Mouse (Mus musculus) spleen, postnatal 10 days (tissue): Measurements from ENCODE around the gene Stat5b.

Experiments
- DNase-seq, 2 experiments: peaks; one replicate each; pipeline ENCODE4 v3.0.0; 2021 to 2022; ENCODE audit warnings: low spot score in 2 of 2

The Stat5b gene

DNA sequence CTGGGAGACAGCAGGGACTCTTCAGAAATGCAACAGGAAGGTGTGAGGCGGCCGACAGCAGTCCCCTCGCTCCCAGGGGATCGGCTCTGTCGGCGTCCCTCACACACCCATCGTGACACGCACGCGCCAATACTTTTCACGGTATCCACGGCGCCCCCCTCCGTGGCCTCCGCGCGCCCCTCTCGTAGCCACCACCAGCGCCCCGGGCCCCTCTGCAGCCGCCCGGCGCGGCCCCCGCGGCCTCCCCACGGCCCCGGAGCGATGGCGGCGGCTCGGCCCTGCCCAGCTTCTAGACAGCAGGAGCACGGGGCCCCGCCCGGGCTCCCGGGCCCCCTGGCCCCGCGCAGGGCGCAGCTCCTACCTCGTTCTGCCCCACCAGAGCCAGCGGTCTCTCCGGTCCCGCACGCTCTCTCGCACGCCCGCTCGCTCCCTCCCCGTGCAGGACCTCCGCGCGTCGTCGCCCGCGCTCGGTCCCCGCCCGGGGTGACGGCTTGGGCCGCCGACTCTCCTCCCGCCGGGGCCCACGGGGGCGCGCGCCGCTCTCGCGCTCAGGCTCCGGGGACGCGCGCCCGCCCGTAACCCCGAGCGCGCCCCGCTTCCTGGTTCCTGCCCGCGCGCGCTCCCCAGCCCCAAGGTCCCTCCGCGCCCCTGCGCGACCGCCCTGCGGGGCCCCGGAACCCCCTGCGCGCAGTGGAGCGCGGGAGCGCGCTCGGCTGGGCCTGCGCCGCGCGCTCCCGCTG is at the start of gene Stat5b:
Stat5b (minus strand) TSS at position 687 of the 740 bp plus-strand sequence.
- peak; percentile 82 to 87 for DNase-seq

DNA sequence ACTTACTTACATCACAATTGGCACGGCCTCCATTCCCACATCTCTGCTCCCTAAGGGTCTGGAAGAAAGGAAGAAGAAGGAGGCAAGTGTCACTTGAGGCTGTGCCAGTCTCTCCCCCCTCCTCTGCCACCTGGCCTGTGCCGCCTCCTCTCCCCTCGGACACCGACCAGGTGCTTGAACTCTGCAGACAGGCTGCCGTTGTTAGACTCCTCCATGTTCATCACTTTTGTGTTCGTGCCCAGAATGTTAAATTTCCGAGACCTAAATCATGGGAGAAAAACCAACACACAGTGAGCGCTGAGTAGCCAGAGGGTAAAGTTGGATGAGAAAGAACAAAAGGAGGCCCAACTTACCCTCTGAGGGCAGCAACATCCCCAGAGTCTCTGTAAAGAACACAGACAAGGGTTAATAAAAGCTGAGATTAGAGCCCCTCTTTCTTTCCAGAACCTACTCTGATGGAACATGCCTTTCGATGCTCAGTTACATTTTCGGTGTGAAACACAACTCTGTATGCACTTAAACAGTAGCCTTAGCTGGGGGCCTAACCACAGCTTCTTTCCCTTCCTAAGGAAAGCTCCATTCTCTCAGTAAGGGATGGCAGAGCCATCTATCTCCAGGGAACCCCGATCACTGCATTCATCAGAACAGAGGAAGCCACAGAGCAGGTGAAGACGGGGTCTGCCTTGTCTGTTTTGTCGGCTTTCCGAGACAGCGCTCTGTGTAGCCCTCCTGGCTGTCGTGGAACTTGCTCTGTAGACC is 48.1 kb upstream of the Stat5b start:
- no peak for DNase-seq

DNA sequence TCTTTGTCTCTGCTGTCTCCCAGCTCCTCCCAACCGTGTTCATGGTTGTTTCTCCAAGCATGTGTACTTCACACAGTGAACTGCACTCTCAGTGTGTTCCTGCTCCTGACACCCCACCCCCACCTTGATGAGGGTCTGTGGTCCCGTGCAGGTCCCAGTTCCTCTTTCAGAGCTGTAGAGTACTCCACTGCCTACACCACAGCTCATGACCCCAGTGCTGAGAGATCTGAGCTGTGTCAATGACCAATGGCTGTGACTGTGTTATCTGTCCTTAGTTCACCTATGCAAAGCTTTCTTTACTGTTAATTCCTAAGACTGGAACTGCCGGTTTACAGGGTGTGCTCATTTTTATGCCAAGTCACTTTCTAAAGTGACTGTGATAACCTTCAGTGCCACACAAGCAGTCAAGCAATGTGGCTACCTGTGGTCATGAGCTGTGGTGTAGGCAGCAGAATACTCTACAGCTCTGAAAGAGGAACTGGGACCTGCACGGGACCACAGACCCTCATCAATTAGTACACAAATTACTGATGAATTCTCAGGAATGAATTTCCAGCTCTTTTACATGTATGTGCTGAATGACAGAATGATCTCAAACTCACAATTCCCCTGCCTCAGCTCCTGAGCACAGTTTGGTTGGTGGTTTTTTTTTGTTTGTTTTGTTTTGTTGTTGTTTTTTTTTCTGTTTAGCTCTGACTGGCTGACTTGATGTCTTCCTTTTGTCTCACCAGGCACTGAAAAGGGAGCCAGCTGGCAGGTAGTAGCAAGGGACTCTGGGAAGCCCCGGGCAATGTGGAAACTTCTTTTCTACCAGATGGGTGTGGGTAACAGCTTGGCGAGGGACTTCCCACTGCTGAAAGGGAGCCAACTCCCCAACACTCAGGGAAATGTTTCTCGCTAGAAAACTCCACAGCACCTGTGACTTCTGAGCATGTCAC is 47.0 kb upstream of the Stat5b start:
- DNase-seq, result no peak

DNA sequence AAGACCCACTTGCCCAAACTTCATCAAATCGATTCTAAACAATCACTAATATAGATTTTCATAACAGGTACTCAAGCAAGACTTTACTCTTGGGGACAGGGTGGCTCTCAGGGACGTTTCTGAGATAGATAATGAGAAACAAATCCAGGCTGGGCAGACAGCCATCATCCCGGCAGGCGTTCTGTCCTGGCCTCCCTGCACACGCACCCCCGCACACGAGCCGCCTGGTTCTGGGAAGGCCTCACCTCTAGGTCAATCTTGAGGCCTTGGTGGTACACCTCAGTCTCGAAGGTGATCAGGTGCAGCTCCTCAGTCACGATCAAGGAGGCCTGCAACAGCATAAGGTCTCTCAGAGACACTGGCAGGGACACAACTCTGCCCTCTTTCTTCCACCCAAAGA is 45.6 kb upstream of the Stat5b start:
- DNase-seq, result no peak

DNA sequence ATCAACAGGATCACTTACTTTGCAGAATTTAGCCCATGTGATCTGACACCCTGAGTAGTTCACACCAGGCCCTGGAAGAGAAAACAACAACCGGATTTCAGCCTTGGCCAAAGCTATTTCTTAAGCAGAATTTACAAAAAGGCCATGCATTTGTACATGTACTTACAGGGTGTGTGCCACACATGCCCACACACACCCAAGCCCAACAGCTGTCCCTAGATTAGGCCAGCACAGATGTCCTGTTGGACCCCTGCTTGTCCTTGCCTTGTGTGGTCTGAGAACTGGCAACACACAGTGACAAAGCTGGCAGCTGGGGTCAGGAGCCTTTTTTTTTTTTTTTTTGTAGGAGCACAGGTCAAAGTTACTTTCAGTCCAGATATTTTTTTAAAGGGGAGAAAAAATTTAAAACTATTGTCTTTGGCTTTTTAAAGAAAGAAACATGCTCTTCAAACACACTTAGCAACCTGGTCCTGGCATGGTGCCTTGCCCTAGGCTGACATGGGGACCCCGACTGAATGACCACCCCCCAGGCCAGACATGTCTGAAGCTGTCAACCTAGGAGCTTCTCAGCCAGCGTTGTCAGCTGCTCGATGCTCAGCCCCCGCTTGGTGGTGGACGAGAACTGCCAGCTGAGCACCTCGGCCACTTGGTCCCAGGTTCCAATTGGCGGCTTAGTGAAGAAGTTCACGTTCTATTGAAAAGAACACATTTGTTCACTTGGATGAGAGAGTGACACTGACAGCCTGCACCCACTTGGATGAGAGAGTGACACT is 43.8 kb upstream of the Stat5b start:
- no peak for DNase-seq

DNA sequence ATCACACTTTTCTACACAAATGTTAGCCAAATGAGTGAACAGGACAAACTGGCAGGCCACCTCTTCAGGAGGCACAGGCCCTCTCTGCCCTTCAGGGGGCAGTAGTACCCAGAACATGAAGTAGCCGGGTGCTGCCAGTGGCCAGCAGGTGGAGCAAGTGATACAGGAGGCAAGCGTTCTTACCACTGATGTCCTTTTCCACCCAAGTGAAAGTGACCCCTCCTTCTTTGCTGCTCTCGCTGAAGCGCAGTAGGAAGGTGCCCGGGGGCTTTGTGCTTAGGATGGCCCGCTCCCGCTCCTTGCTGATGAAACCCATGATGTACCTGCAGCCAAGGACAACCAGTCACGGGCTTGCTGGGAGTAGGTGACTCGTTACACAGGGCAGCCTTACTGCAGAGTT is 43.0 kb upstream of the Stat5b start:
- DNase-seq, result peak; percentile 82 to 94

DNA sequence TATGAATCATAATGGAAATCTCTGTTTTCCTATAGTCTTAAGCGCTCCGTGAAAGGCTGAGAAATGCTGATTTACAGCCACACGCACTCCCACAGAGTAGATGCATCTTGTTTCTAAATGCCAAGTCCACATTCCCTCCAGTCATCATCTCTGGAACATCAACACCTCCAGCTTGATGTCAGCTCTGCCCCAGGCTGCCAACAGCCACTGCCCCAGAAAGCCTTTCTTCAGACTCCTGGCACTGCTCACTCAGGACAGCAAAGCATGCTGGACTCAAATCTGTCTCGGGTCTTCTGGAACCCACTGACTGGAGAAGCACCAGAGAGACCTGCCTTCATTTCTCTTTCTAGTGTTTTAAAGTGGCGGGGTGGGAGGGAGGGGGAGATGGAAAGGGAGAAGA is 41.9 kb upstream of the Stat5b start:
- DNase-seq, result no peak

DNA sequence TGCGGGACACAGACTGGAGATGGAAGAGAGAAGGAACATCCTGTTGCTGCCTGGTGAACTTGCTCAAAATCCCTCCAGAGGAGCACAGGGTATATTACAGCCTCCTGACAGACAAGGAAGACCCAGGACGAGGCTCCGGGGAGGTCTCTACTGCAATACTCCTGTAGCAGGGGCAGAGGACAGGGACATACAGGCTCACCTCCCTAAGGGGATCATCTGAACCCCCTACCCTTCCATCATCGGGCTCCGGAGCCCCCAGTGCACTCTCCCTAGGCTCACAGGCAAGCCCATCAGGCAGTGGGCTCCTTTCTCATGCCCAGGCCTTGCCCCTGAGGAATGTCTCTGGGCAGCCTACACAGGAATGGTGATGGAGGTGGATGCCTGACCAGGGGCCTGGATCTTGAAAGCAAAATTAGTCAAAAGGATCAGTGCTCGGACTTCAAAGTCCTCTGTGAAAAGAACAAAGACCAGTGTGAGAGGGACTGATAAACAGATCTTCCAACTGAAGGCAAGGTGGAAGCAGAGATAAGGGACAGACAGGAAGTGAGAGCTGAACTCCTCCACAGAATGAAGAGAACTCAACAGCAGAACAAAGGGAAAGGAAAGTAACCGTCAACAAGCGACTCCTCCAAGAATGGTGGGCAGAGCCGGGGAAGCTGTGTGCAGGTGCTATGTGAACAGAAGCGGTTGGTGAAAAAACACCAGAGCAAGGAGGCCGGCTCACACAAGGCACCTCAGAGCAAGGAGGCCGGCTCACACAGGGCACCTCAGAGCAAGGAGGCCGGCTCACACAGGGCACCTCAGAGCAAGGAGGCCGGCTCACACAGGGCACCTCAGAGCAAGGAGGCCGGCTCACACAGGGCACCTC is 41.0 kb upstream of the Stat5b start:
- peak; percentile 37 to 42 for DNase-seq

DNA sequence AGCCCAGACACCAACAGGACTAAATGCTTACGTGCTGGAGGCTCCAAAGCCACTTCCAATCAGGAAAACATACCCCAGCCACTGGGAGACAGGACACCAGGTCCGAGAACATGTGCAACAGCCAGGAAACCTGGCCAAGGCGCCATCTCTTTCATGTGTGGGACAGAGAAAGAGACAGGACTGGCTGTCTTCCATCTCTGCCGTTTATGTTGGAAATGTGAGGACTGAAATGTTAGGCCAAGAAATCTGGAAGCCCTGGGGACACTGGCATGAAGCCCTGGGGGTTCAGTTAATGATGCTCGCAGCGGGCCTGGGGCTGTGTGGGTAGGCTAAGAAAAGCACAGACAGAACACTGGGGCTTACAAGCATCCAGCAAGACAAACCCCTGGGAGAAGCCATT is 40.0 kb upstream of the Stat5b start:
- DNase-seq, result no peak

DNA sequence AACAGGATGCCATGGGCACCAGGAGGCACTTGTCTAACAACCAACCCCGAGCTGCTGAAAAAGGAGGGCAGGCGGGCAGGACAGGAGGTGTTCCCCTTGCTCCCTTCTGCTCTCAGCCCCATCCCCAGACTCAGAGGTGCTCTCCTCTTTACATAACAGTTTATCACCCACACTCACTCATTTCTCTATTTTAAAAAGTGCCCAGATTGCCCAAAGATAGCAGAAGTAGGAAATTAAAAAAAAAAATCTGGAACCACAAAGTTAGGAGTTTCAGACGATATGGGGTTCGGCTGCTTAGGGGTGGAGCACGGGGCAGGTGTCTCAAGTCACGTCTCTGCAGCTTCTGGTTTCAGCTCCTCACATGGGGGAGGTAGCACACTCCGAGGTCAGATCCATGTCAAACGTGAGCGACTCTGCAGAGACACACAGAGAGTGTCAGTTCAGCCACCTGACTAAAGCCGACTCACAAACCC is 37.9 kb upstream of the Stat5b start:
- DNase-seq, result no peak

DNA sequence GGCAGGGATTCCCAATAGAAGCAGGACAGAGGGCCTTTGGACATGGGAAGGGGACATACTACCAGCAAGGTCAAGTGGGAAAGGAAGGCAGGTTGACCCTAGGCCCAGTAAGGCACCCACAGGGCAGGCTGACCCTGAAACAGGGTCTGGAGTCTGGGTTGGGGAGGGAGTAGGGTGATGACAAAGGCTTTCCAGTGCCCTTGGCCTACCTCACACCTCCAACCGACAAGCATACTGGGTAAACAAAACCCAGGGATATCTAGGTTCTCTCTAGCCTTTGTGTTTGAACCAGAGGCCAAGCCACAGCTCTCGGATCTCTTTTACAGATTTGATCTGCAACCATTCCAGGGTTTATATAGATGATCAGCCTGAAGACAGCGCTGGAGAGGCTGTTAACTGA is 37.2 kb upstream of the Stat5b start:
- no peak for DNase-seq

DNA sequence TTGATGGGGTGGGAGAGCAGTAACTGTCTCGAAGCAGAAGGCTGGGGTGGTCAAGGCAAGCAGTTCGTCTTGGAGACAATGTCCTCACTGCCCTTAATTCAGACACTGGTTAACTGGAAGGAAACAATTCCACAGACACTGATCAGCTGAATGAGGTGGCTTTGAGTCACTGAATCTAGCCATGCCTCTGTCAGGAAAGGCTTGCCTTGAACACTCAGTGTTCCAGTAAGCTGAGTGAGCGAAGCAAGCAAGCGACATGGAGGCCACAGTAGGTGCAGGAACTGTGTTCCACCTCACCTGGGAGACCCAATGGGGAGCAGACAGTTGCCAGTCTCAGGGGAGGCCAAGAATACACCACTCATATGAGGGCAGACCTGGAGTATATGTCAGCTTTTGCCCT is 36.7 kb upstream of the Stat5b start:
- no peak for DNase-seq

DNA sequence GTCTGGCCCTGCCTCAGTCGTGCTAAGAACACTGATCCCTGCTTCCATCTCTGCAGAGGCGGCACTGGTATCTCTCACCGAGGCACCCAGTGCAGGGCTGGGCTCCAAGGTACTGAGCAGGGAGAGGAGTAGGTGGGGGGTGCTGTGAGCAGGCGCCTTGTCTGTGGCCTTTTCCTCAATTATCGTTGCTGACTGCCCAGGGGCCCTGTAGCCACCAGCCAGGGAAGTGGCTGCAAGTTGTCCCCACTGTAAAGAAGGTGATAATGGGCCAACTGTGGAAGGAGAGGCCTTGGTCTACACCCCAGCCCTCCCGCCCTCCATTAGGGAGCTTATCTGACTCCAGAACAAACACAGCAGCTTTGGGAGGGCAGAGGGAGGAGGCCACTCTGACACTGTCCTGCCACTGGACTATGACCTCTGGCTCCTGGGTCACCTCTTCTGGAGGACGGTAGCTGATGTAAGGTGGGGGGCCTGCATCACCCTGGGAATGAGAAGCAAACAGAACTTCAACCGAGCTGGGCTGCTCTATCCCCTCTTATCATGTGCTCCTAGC is 35.7 kb upstream of the Stat5b start:
- no peak for DNase-seq

DNA sequence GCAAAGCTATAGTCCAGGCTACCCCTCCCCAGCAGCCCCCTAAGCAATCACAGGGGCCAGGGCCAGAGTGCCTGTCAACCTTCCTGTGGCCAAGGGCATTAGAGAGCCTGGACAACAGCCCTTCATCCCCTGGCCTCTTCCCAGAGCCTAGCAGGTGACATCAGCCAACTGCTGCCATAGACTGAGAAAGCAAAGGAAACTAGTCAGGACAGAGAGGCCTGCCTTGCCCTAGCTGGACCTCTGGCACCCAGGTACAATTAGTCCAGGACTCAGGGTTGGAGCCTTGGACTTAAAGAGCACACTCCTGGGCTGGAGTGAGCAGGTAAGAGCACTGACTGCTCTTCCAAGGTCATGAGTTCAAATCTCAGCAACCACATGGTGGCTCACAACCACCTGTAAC is 34.9 kb upstream of the Stat5b start:
- DNase-seq, result no peak

DNA sequence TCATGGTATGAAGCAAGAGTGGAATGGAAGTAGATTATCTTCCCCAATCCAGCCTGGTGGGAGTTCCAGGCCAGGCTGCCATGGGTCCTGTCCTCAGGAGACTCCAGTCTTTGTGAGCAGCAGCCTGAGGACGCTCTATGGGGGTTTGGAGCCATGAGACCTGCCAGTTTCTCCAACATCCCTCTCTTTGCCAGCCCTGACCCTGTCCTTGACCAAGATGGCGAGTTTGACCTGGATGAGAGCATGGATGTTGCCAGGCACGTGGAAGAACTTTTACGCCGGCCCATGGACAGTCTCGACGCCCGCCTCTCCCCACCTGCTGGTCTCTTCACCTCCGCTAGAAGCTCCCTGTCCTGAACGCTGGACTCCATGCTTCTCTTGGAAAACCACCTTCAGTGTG is 33.1 kb upstream of the Stat5b start:
- DNase-seq, result no peak

DNA sequence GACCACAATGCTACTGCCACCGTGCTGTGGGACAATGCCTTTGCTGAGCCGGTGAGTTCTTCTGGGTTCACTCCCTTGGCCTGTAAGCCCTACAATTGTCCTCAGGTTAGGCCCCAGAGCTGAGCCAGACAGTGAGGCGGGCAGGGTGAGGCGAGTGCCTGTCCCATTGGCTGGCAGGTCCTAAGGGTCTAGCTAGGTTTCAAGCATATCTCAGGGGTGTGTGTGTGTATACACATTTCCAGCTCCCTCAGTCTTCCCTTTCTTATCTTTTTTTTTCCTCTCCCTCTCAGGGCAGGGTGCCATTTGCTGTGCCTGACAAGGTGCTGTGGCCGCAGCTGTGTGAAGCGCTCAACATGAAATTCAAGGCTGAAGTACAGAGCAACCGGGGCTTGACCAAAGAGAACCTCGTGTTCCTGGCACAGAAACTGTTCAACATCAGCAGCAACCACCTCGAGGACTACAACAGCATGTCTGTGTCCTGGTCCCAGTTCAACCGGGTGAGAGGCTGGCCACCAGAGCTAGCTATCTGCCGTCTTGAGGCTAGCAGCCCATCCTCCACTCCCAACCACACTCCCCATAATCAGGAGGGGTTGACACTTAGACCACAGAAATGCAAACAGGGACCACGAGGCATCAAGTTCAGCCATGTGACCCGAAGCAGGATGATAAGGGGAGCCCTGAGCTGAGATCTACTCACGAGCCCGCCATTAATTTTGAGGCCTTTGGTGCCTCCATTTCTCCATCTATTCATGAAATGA is 29.0 kb upstream of the Stat5b start:
- DNase-seq, result no peak

DNA sequence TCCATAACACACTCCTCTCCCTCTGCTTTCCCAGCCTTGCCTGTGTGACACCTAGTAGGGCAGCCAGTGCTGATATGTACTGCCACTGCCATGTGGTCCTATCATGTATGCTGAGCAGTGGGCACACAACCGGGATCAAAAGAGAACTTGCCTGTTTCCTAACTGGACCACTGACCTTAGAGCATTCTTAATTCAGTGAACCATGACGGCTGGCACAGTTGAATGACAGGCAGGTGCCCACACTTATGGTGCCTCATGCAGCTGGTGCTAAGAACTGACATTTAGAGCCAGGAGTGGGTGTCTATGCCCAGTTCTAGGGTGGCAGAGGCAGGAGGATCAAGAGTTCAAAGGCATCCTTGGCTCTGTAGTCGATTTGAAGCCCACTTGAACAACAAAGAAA is 25.2 kb upstream of the Stat5b start:
- DNase-seq, result no peak

DNA sequence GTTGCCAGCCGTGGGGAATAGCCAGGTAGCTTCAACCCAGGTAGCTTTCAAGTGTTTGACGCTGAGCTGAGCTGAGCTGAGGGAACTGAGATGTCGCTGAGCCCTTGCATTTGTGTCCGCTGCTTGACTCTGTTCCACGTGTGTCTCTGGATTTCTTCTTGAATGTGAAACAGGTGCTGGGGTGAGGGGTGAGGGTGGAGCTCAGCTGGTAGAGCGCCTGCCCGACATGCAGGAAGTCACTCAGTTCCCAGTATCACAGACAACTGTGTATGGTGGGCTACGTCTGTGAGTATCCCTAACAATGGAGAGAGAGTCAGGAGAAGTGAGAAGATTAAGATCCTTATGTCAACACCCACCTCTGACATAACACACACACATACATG is 20.4 kb upstream of the Stat5b start:
- no peak for DNase-seq

DNA sequence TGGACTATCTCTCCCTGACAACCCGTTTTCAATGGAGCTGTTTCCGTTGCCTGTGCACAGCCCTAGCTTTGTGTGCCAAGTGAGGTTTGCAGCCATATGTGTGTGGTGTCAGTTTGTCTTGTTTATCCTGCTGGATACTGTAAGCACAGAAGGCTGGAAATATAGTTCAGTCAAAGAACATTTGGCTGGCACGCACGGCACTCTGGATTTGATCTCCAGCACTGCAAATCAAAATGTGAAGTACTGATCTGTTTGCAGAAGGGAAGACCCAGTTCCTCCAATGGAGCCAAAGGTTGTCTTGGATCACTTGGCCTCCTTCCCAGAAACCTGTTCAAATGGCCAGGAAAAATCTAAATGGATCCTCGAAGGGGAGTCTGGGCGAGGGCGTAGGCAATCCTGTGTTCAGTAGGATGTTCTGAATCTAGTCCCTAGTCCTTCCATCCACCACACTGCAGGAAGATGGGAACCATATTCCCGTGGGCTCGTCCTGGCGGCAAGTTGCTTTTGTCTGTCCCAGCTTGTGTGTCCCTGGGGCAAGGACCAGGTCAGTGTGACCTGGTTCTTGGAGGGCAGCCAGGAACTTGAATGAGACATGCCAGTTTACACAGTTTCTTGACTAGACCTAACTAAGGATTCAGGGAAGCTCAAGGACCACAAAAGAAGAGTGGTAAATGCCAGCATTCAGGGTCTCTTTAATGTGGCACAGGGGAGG is 19.9 kb upstream of the Stat5b start:
- DNase-seq, result no peak
